Mouse (Mus musculus) frontal cortex, postnatal 25 days (tissue): Measurements from ENCODE around the gene Rapgef6.

Experiments used
- DNase-seq, 2 experiments: peaks; one replicate each; pipeline ENCODE4 v3.0.0; 2022; ENCODE audit warnings: low spot score in 2 of 2

Gene Rapgef6

GRCm38 (mm10) chr11:54735114-54735513, 212.5 kb downstream of the Rapgef6 start:
- DNase-seq: no peak

- no peak for DNase-seq
Measured at GRCm38 (mm10) chr11:54736903-54737302, 214.3 kb downstream of the Rapgef6 start.

GRCm38 (mm10) chr11:54739012-54739750, 216.5 kb downstream of the Rapgef6 start:
- DNase-seq: no peak

- DNase-seq: no peak
Measured at GRCm38 (mm10) chr11:54741330-54741729, 218.7 kb downstream of the Rapgef6 start.

- DNase-seq: no peak
Measured at GRCm38 (mm10) chr11:54744231-54744630, 221.6 kb downstream of the Rapgef6 start.
